Mouse (Mus musculus): ENCODE results near the gene Smgc. TPM values are rescaled to one million over a fixed set of nuclear protein-coding genes. Genes with fewer than 3 reads are reported as not detected.
"Not testable (repeated sequence)": the region's sequence is repeated elsewhere in the genome, so short reads cannot be mapped to it uniquely, and the experiment has no call there.

The Smgc gene
- total RNA-seq (2021), result not detected
- long read RNA-seq, experiment 1, result 0 reads
- long read RNA-seq, experiment 2, result 0 reads

DNA sequence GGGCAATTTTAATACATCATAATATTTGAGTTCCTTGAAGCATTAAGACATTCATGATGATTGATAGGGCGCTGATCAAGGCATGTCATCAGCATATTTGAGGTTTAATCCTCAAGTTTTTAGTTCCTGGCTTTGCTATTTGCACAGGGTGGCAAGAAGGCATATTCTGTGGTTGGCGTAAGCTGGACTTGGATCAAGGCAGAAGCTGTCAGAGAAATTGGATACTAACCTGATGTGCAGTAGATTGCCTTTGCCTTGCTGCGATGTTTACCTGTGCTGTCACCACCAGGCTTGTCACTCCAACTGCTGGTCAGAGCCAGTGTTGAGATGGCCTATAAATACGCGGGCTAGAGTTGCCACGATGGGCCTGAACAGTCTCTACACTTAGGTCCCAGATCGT lies at the start of gene Smgc:
Gene Smgc (plus strand): TSS at position 301 of the 400 bp plus-strand sequence.
- no peak for DNase-seq (ENCODE audit: low spot score in 2 of 2)

DNA sequence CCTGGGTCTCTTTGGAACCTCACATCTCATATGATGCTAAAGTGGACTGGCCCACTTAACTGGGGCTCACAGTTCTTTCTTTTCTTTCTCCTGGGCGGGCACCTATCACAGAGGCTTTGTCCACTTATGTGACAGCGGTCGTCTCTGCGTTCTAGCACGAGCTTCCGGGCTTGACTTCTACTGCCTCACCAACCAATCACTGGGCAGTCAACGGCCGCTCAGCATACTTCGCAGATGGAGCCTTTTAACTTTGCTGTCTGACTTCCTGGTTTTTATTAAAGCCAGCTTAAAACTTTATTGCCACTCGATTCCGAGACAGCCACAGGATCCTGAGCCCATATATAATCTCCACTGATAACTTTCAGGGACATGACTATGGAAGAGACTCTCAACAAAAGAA lies 49.7 kb upstream of the Smgc start:
- no peak for DNase-seq (ENCODE audit: low spot score in 2 of 2)

DNA sequence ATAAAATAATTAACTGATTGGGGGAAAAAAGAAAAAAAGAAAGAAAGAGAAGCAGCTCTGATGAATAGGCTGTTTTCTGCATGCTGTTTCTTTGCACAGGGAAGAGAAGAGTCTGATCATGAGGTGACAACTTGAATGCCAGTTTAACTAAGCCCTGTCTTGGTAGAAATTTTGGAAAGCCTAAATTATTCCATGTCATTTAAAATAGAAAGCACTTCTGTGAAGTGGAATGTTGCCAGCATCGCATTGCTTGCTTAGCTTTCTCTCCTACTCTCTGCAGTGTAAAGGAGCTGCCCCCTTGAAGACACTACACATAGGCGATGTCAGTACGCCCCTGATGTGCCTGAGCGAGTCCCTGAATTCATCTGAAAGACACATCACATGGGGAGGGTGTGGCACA lies 31.6 kb upstream of the Smgc start:
- peak in 1 of 2 experiments; percentile 0 for DNase-seq (ENCODE audit: low spot score in 2 of 2)

DNA sequence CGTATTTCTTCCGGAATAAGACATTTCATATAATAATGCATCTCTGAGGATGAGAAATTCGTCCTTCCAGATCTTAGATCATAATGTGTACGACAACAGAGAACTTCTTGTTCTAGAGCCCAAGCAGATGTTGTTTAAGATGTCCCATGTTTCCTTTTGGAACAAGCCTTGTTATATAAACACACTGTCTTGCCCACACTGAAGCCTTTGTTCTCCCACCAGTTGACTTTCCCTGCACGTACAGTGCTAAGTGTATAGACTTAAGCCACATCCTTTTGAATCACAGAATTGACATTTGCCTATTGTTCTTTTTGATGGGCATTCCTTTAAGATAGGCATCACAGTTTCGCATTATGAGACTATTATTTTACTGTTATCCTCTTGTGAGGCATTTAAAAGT lies 2.7 kb upstream of the Smgc start:
- no peak for DNase-seq (ENCODE audit: low spot score in 2 of 2)

DNA sequence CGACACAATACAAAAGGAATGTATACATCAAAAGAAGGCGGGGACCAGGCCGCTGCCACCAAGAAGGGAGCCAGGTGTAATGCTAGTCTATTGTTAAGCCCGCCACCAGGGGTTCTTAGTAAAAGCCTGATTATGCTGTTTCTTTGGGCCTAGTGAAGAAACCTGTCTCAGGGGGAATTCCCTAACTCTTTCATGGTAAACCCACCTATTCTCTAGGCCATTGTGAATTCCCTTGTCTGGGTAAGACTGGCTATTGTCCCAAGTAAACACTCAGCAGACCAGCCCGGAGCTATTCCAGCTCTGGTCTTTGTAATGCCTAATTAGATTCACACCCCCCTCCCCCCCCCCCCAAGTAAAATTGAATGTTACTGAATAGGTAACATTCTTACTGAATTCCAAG lies 26.1 kb downstream of the Smgc start:
- DNase-seq (ENCODE audit: low spot score in 2 of 2), result not testable (repeated sequence)

DNA sequence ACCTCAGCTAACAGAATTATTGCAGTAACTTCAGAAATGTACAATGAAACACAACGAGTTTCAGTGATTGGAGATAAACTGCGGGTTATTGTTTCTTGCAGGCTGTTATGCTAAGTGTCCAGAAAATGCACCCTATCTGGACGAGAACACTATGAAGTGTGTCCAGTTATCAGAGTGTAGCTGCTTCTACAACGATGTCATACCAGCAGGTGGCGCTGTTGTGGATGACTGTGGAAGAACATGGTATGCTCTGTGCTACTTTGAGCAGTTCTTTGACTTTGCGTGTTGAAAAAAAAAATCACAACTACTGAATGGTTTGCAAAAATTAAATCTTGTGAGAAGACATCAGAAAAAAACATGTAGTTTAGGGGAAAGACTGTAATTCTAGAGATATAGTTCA lies 62.2 kb downstream of the Smgc start:
- no peak for DNase-seq (ENCODE audit: low spot score in 2 of 2)

DNA sequence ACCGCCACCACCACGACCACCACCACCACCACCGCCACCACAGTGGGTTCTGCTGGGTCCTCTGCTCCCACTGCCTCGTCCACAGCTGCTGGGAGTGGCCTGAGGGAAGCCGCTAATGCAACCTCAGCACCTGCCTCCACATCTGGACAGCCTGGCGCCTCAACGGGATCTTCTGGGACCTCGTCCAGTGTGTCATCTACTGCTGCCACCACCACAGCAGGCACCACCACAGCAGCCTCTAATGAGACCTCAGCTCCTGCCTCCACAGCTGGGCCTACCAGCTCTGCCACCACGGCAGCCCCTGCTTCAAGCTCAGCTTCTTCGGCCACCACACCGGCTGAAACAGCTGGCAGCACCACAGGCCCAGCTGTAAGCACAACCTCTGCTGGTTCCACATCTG lies 69.0 kb downstream of the Smgc start:
- DNase-seq (ENCODE audit: low spot score in 2 of 2), result peak; percentile 9 to 21

Other genes starting within 250 kb of the Smgc start
- 10 to 100 TPM; 11.4 to 12.8 TPM for gene Lrrk2, start 165.1 kb upstream of the Smgc start, total RNA-seq (2021)
- 100 to 1,000 TPM; 409 to 418 TPM for gene Cntn1, start 212.9 kb downstream of the Smgc start, total RNA-seq (2021)